Mouse (Mus musculus) erythroblast, embryonic 14.5 days (primary cell): ENCODE results near the gene Farp1.

Experiments used
- GATA1 ChIP-seq: IDR thresholded peaks from 2 replicates; pipeline ENCODE4 v1.6.1; 2012; ENCODE audit warnings: low read length, inconsistent platforms, mixed read lengths
- TAL1 ChIP-seq: IDR thresholded peaks from 3 replicates; pipeline ENCODE4 v1.6.1; 2012; ENCODE audit warnings: low read length, inconsistent platforms, mixed read lengths

DNA sequence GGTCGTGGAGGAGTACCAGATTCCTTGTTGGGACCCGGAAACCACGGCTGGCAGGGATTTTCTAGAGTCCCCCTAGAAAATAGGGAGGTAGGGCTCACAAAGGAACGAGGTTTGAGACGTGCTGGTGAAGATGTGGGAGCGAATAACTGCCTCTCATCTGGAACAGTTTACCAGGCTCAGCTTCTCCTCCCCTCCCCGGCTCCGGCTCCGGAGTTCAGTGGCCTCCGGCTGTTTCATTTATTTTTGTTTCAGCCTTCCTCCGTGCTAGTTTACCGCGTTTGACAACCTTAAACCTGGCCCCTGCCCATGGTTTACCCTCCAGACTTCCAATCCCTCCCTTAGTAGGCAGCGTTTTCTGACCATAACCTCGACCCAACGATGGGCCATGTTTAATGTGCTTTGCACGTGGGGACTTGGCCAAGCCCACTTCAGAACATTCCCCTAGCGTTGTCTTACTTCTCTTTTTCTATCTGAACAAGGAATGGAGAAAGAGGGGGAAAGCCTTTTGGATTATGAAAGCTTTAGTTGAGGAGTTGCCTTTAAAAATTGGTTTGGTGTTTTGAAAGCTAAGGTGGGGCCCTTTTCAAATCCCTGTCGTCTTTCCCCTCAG lies 1.7 kb downstream of the Farp1 start:
- TF ChIP-seq GATA1 (no peak), TAL1 (no peak)
